Mouse (Mus musculus): Measurements from ENCODE around the gene Vmn1r86. TPM values are rescaled to one million over a fixed set of nuclear protein-coding genes. Genes with fewer than 3 reads are reported as not detected.

Vmn1r86 gene
- polyA plus RNA-seq (2012; ENCODE audit: low replicate concordance), result 0.03 TPM in 1 of 2 replicates, not detected in the other

DNA sequence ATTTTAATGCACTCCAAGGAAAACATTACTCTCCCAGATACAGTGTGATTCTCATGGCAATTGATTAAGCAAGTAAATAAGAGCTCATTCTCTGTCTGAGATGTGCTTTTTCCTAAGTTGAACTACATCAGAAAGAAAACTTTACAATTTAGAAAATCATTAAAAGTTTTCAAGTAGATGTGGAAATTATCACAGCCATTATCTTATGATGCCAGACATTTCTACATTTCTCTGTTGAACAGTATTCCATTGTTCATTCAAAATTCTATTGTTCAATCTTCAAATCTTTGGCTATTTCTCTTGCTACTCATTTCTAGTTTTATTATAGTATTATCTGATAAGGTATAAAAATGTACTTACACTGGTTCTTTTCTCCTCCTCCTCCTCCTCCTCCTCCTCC lies at the start of gene Vmn1r86:
Gene Vmn1r86 (minus strand): TSS at position 101 of the 400 bp plus-strand sequence.

GRCm38 (mm10) chr7:13159268-13159667 lies 39.6 kb upstream of the Vmn1r86 start, which contains the start of gene Vmn1r88:
Vmn1r88 (plus strand) TSS chr7:13159568.

DNA sequence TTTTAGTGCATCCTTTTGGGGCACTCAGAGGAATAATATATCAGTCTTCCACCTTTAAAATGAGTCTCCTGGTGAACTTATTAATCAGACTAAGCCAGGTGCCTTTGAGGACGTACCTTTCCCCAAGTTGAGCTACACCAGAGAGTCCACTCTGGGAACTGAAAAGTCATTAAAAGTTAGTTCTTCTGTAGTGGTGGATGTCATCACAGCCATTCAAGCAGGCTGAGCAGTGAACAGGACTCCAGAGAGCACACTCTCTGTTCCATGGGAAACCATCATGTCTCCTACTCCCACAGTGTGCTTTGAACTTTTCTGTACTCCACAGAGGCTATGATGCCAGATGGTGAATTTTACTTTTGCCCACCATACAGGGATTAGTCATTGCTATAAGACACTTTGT lies 20.3 kb upstream of the Vmn1r86 start, which contains the start of gene Vmn1r87:
Gene Vmn1r87 (minus strand): TSS at position 101 of the 400 bp plus-strand sequence.

GRCm38 (mm10) chr7:13095073-13095472 lies 24.6 kb downstream of the Vmn1r86 start, which contains the start of gene Vmn1r85:
Vmn1r85 (minus strand) TSS chr7:13095173.

DNA sequence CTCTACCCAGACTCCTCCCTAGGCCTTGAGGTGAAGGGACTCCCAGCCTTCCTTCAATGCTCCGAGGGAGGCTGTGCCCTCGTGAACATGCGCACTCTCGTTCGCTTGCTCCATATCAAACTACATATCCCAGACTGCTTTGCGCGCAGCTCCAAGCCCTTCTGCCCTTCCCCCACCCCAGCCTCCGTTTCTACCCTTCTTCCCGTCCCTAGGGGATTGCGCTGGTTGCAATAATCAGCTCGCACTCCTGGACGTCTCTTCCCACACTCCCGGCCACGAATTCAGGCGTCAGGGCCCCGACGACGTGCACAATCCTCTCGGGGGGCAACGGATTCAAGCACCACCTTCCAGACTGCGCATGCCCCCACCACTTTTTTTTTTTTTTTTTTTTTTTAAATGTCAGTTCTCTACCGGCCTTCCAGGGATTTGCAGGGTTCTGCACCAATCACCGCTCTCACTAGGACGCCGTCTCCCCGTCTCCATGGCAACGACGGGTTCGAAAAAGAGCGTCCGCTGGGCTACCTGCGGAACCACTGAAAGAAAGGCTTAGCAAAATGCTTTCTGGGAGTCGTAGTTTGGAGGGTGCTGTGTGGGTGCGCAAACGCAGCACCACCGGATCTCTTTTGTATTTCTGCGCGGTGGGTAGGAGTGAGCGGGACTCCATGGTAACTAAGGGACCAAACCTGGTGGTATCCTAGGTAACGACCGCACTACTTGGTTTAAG lies 65.3 kb downstream of the Vmn1r86 start, which contains the start of gene Mzf1:
Gene Mzf1 (minus strand): TSS at position 478 of the 724 bp plus-strand sequence.

Other genes with a start within 250 kb of the Vmn1r86 start
- gene Zfp128, start 238.7 kb downstream of the Vmn1r86 start, polyA plus RNA-seq (2012; ENCODE audit: low replicate concordance), result 0.27 and 0.66 TPM in 2 replicates
- gene Zscan22, start 222.1 kb downstream of the Vmn1r86 start, polyA plus RNA-seq (2012; ENCODE audit: low replicate concordance), result 1.0 and 5.7 TPM in 2 replicates
- 253 and 1,360 TPM in 2 replicates for gene Rps5, start 197.6 kb downstream of the Vmn1r86 start, polyA plus RNA-seq (2012; ENCODE audit: low replicate concordance)
- gene Rnf225, start 192.5 kb downstream of the Vmn1r86 start, polyA plus RNA-seq (2012; ENCODE audit: low replicate concordance), result 3.4 TPM in 2 replicates
- gene Zfp324, start 154.1 kb downstream of the Vmn1r86 start, polyA plus RNA-seq (2012; ENCODE audit: low replicate concordance), result 11.5 and 14.8 TPM in 2 replicates
- gene Zfp446, start 142.1 kb downstream of the Vmn1r86 start, polyA plus RNA-seq (2012; ENCODE audit: low replicate concordance), result 6.8 and 12.0 TPM in 2 replicates
- gene Slc27a5, start 121.7 kb downstream of the Vmn1r86 start, polyA plus RNA-seq (2012; ENCODE audit: low replicate concordance), result not detected in 2 replicates
- gene Trim28, start 120.8 kb downstream of the Vmn1r86 start, polyA plus RNA-seq (2012; ENCODE audit: low replicate concordance), result 64.0 and 158 TPM in 2 replicates
- 143 and 179 TPM in 2 replicates for gene Zbtb45, start 109.9 kb downstream of the Vmn1r86 start, polyA plus RNA-seq (2012; ENCODE audit: low replicate concordance)
- 29.9 and 190 TPM in 2 replicates for gene Chmp2a, start 85.1 kb downstream of the Vmn1r86 start, polyA plus RNA-seq (2012; ENCODE audit: low replicate concordance)
- 107 and 227 TPM in 2 replicates for gene Ube2m, start 81.6 kb downstream of the Vmn1r86 start, polyA plus RNA-seq (2012; ENCODE audit: low replicate concordance)
- 2.6 and 3.3 TPM in 2 replicates for gene Mzf1, start 65.2 kb downstream of the Vmn1r86 start, polyA plus RNA-seq (2012; ENCODE audit: low replicate concordance)
- not detected in 2 replicates for gene Vmn1r85, start 24.7 kb downstream of the Vmn1r86 start, polyA plus RNA-seq (2012; ENCODE audit: low replicate concordance)
- gene Vmn1r87, start 20.2 kb upstream of the Vmn1r86 start, polyA plus RNA-seq (2012; ENCODE audit: low replicate concordance), result not detected in 2 replicates
- not detected in 2 replicates for gene Vmn1r88, start 39.7 kb upstream of the Vmn1r86 start, polyA plus RNA-seq (2012; ENCODE audit: low replicate concordance)
- gene Vmn1r89, start 93.1 kb upstream of the Vmn1r86 start, polyA plus RNA-seq (2012; ENCODE audit: low replicate concordance), result not detected in 2 replicates
- 28.6 and 54.1 TPM in 2 replicates for gene Lig1, start 157.4 kb upstream of the Vmn1r86 start, polyA plus RNA-seq (2012; ENCODE audit: low replicate concordance)
- gene Zswim9, start 158.8 kb upstream of the Vmn1r86 start, polyA plus RNA-seq (2012; ENCODE audit: low replicate concordance), result 0.47 and 1.3 TPM in 2 replicates
- 1.1 TPM in 1 of 2 replicates, not detected in the other for gene Pla2g4c, start 204.7 kb upstream of the Vmn1r86 start, polyA plus RNA-seq (2012; ENCODE audit: low replicate concordance)

All from leukemia stem cell, adult 10-12 weeks (primary cell).